Comparison of ENCODE assay signal across 17 mouse cellular contexts in the genomic region with DNA sequence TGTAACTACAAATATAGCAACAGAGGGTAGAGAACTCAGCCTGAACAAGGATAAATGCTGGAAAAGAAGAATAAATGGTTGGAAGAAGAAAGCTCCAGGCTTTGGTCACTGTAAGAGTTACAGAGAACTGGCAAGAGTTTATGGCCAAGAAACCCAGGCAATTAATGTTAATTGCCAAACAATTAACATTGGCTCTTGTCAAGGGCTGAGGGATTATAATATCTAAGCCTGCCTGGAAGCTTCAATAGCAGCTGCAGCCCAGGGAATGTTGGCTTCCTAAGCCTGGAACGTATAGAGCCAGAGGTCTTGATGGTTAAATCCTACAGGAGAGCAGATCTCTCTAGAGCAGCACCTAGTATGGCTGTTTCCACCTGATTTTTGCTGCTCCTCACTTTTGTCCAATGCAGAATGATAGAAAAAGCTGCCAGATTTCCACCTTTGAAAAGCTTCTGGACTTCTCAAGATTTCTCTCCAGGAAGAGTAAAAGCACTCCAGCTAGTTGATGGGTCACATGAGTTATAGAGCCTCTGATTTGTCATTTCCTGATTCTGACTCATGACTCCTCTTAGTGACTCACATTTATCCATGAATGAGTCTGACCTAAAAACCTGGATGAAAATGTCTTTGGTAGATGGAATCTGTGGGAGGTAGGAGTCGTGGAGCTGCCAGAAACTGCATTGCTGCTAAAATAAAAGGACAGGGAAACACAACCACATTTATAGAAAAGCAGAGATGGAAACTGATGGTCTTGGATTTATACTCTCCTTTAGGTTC.
"Had no signal": no experiment of that assay in that cellular context is flagged by ENCODE, and none has a peak within 500 bp of the region (broad histone marks: within the 10 kb centered on the region; RNA-seq: fewer than 3 reads in every experiment).

No protein-coding gene starts in this region.

- H3K9me3 ChIP-seq: intestine, embryonic 15.5 days; kidney, embryonic 15.5 days; limb, embryonic 10.5 days; liver, embryonic 15.5 days; midbrain, embryonic 10.5 days; neural tube, embryonic 13.5 days had no signal

- H3K27me3 ChIP-seq: intestine, embryonic 15.5 days; kidney, embryonic 15.5 days; liver, embryonic 15.5 days; neural tube, embryonic 13.5 days had no signal

- H3K4me1 ChIP-seq: intestine, embryonic 15.5 days; kidney, embryonic 15.5 days; limb, embryonic 10.5 days; liver, embryonic 15.5 days; midbrain, embryonic 10.5 days; neural tube, embryonic 13.5 days had no signal

- H3K27ac ChIP-seq: intestine, embryonic 15.5 days; kidney, embryonic 15.5 days; limb, embryonic 10.5 days; liver, embryonic 15.5 days; midbrain, embryonic 10.5 days; neural tube, embryonic 13.5 days; stomach, postnatal 0 days had no signal

- H3K4me2 ChIP-seq: intestine, embryonic 15.5 days; kidney, embryonic 15.5 days; liver, embryonic 11.5 days; liver, embryonic 15.5 days; lung, embryonic 14.5 days; neural tube, embryonic 13.5 days had no signal

- H3K36me3 ChIP-seq: intestine, embryonic 15.5 days; kidney, embryonic 15.5 days; limb, embryonic 10.5 days; liver, embryonic 15.5 days; midbrain, embryonic 10.5 days; neural tube, embryonic 13.5 days had no signal

- ATAC-seq: intestine, embryonic 15.5 days had no signal

- H3K4me3 ChIP-seq: intestine, embryonic 15.5 days; kidney, embryonic 15.5 days; limb, embryonic 10.5 days; liver, embryonic 15.5 days; midbrain, embryonic 10.5 days; neural tube, embryonic 13.5 days had no signal

- H3K9ac ChIP-seq: intestine, embryonic 15.5 days; kidney, embryonic 15.5 days; liver, embryonic 15.5 days; lung, embryonic 14.5 days; neural tube, embryonic 13.5 days had no signal

- DNase-seq: kidney, adult 2 months; kidney, postnatal 14 days; lung, embryonic 14.5 days; lung, postnatal 10 days; lung, postnatal 4 days; midbrain, embryonic 14.5 days; retina, postnatal 1 day; right cerebral cortex, postnatal 14 days; thymus, postnatal 4 days had no signal
